Mouse (Mus musculus) thymus, adult 2 months (tissue): ENCODE data around the gene Cenpn. TPM values are rescaled to one million over a fixed set of nuclear protein-coding genes. Genes with fewer than 3 reads are reported as not detected.

Experiments used
- DNase-seq: peaks from one replicate; pipeline ENCODE4 v3.0.0; 2021
- H3K27ac ChIP-seq: fragments of 200-500 bp; 2 replicates; pipeline ENCODE4 v1.5.1; 2012; ENCODE audit warnings: low read length, control low read depth; ENCODE audit not compliant: control insufficient read depth, insufficient read depth
- H3K27me3 ChIP-seq: fragments of 200-500 bp; 2 replicates; pipeline ENCODE4 v1.6.1; 2012; ENCODE audit warnings: mild to moderate bottlenecking, low read length, moderate library complexity, mixed read lengths; ENCODE audit not compliant: control insufficient read depth, insufficient read depth
- H3K36me3 ChIP-seq: fragments of 200-500 bp; 2 replicates; pipeline ENCODE4 v1.6.1; 2012; ENCODE audit warnings: mild to moderate bottlenecking, low read length, moderate library complexity; ENCODE audit not compliant: control insufficient read depth, insufficient read depth
- H3K4me1 ChIP-seq: fragments of 200-500 bp; replicated peaks from 2 replicates; pipeline ENCODE4 v1.6.1; 2012; ENCODE audit warnings: low read length; ENCODE audit not compliant: control insufficient read depth, insufficient read depth
- H3K4me3 ChIP-seq: fragments of 200-500 bp; 2 replicates; pipeline ENCODE4 v1.5.1; 2012; ENCODE audit warnings: mild to moderate bottlenecking, low read length, control low read depth, moderate library complexity; ENCODE audit not compliant: control insufficient read depth, insufficient read depth
- CTCF ChIP-seq: fragments of 200-500 bp; IDR thresholded peaks from 2 replicates; pipeline ENCODE4 v1.5.1; 2012; ENCODE audit warnings: mild to moderate bottlenecking, control low read depth, low read length, moderate library complexity, borderline replicate concordance; ENCODE audit not compliant: control insufficient read depth, poor library complexity, insufficient read depth; ENCODE audit errors: extremely low read depth
- POLR2A ChIP-seq: fragments of 200-500 bp; IDR thresholded peaks from 2 replicates; pipeline ENCODE4 v1.6.1; 2012; ENCODE audit warnings: mild to moderate bottlenecking, low read length, control low read depth, moderate library complexity; ENCODE audit not compliant: control insufficient read depth, poor library complexity, insufficient read depth; ENCODE audit errors: extremely low read depth
- WGBS: fragments of 180-500 bp; shearing (Covaris S2); methylation state at CpG from one replicate; pipeline ENCODE4 v1.1.7; 2018; 5-methylcytosine and 5-hydroxymethylcytosine counted together
- polyA plus RNA-seq: library from polyadenylated mRNA; depleted of rRNA; stranded (reverse); fragments of >200 nt; gene quantifications from 2 replicates; pipeline ENCODE4 v1.2.3, GENCODE M21; 2012; rRNA removed

Gene Cenpn
- polyA plus RNA-seq, 1 experiment, result 20.5 TPM

GRCm38 (mm10) chr8:116989842-116990241 lies 68.3 kb downstream of the Cenpn start:
- no peak for TF ChIP-seq CTCF
- no peak for TF ChIP-seq POLR2A
- DNase-seq, result no peak
- Histone ChIP-seq H3K36me3 (no peaks in the 10 kb centered on the region), H3K27ac (no peak overlapping the region), H3K4me1 (peaks cover 11% of the 10 kb centered on the region), H3K27me3 (no peaks in the 10 kb centered on the region), H3K4me3 (no peak overlapping the region)
- WGBS, result 99% methylated on average over 3 of the region's 3 CpGs

Other genes starting within 250 kb of the Cenpn start
- 12.1 and 13.3 TPM in 2 replicates for gene Cdyl2, start 188.7 kb upstream of the Cenpn start, polyA plus RNA-seq
- 16.2 and 18.9 TPM in 2 replicates for gene Cmc2, start 275 bp upstream of the Cenpn start, polyA plus RNA-seq
- gene Atmin, start 21.7 kb downstream of the Cenpn start, polyA plus RNA-seq, result 20.8 and 28.0 TPM in 2 replicates
- 0.53 and 0.55 TPM in 2 replicates for gene 1700030J22Rik, start 57.2 kb downstream of the Cenpn start, polyA plus RNA-seq
- 14.7 and 16.0 TPM in 2 replicates for gene Gcsh, start 71.8 kb downstream of the Cenpn start, polyA plus RNA-seq
- gene Pkd1l2, start 160.7 kb downstream of the Cenpn start, polyA plus RNA-seq, result 0.09 and 0.16 TPM in 2 replicates
- 0.06 and 0.07 TPM in 2 replicates for gene Bco1, start 174.1 kb downstream of the Cenpn start, polyA plus RNA-seq
- gene Gan, start 236.4 kb downstream of the Cenpn start, polyA plus RNA-seq, result 6.3 and 7.1 TPM in 2 replicates